Mouse (Mus musculus) neural tube, embryonic 10.5 days (tissue): ENCODE measurements around the gene Gm10985.

Experiments
- DNase-seq: peaks from one replicate; pipeline ENCODE4 v3.0.0-alpha.2; 2017; ENCODE audit warnings: low spot score; ENCODE audit errors: extremely low spot score

Gm10985 gene

GRCm38 (mm10) chr3:53844786-53845185, at the start of gene Gm10985:
Gm10985 (plus strand) TSS chr3:53845086.
- DNase-seq: no peak

GRCm38 (mm10) chr3:53796933-53797332, 48.0 kb upstream of the Gm10985 start:
- no peak for DNase-seq

GRCm38 (mm10) chr3:53799671-53800070, 45.2 kb upstream of the Gm10985 start:
- DNase-seq: no peak

- no peak for DNase-seq
Measured at GRCm38 (mm10) chr3:53813421-53813977, 31.4 kb upstream of the Gm10985 start.

GRCm38 (mm10) chr3:53834238-53834637, 10.6 kb upstream of the Gm10985 start:
- no peak for DNase-seq

- no peak for DNase-seq
Measured at GRCm38 (mm10) chr3:53846206-53846928, 1.5 kb downstream of the Gm10985 start.

- no peak for DNase-seq
Measured at GRCm38 (mm10) chr3:53847726-53848125, 2.8 kb downstream of the Gm10985 start.

- no peak for DNase-seq
Measured at GRCm38 (mm10) chr3:53848262-53848661, 3.4 kb downstream of the Gm10985 start.

- DNase-seq: no peak
Measured at GRCm38 (mm10) chr3:53854261-53854660, 9.4 kb downstream of the Gm10985 start.

GRCm38 (mm10) chr3:53854831-53855230, 9.9 kb downstream of the Gm10985 start:
- DNase-seq: no peak

GRCm38 (mm10) chr3:53863383-53864220, 18.7 kb downstream of the Gm10985 start, which contains the start of gene Ufm1:
Ufm1 (minus strand) TSS chr3:53863830.
- DNase-seq: peak; percentile 87

- no peak for DNase-seq
Measured at GRCm38 (mm10) chr3:53868212-53868611, 23.3 kb downstream of the Gm10985 start.

- no peak for DNase-seq
Measured at GRCm38 (mm10) chr3:53869263-53869662, 24.4 kb downstream of the Gm10985 start.

- DNase-seq: no peak
Measured at GRCm38 (mm10) chr3:53870482-53870881, 25.6 kb downstream of the Gm10985 start.

GRCm38 (mm10) chr3:53871596-53871995, 26.7 kb downstream of the Gm10985 start:
- no peak for DNase-seq

GRCm38 (mm10) chr3:53890619-53891540, 46.0 kb downstream of the Gm10985 start:
- no peak for DNase-seq
